In genomic region chr14:68934611-68935302, GRCm38 (mm10) we compare ENCODE assay signal across 8 mouse cellular contexts.
DNase-seq lines count a peak whose midpoint lies in the region; ATAC-seq and TF ChIP-seq lines count a peak whose summit lies in the region.

No protein-coding gene starts in this region.

- peak; percentile 96 for ATAC-seq in kidney, embryonic 14.5 days (ENCODE audit: low FRiP score, low TSS enrichment)
- peak; percentile 76 for ATAC-seq in forebrain, embryonic 14.5 days
- ATAC-seq in kidney, postnatal 0 days (replicated peaks; ENCODE audit: low FRiP score, low read depth) = peak; percentile 46; the same call in 1 of the 2 replicates
- peak; percentile 75; the same call in 1 of the 2 replicates for ATAC-seq in limb, embryonic 15.5 days (ENCODE audit: insufficient number of reproducible peaks, low FRiP score, low TSS enrichment, low read depth)

- no peaks in the 10 kb centered on the region for H3K9me3 ChIP-seq in kidney, embryonic 14.5 days (ENCODE audit: control insufficient read depth, low read length)
- no peaks in the 10 kb centered on the region for H3K9me3 ChIP-seq in forebrain, embryonic 14.5 days (replicated peaks; ENCODE audit: control insufficient read depth, low read length)
- H3K9me3 ChIP-seq in kidney, postnatal 0 days (replicated peaks; ENCODE audit: low read length) = no peaks in the 10 kb centered on the region
- no peaks in the 10 kb centered on the region for H3K9me3 ChIP-seq in limb, embryonic 15.5 days

- WGBS in kidney, embryonic 14.5 days = 5% methylated on average over 12 of the region's 12 CpGs
- WGBS in forebrain, embryonic 14.5 days = 19% methylated on average over 12 of the region's 12 CpGs
- WGBS in kidney, postnatal 0 days = 9% methylated on average over 12 of the region's 12 CpGs
- WGBS in limb, embryonic 15.5 days = 4% methylated on average over 12 of the region's 12 CpGs

- H3K9ac ChIP-seq in kidney, embryonic 14.5 days (ENCODE audit: low read depth, low read length) = no peak overlapping the region
- 0 out of 2 replicates have a peak overlapping the region, but pooled peaks have one; percentile 17 for H3K9ac ChIP-seq in forebrain, embryonic 14.5 days (ENCODE audit: low read length)
- no peak overlapping the region for H3K9ac ChIP-seq in kidney, postnatal 0 days (ENCODE audit: low read depth, low read length)
- H3K9ac ChIP-seq in limb, embryonic 15.5 days = no peak overlapping the region

- no peak overlapping the region for H3K4me3 ChIP-seq in kidney, embryonic 14.5 days (ENCODE audit: low read length)
- no peak overlapping the region for H3K4me3 ChIP-seq in forebrain, embryonic 14.5 days (ENCODE audit: low read depth, low read length)
- no peak overlapping the region for H3K4me3 ChIP-seq in kidney, postnatal 0 days (replicated peaks; ENCODE audit: low read depth, low read length)
- H3K4me3 ChIP-seq in limb, embryonic 15.5 days = no peak overlapping the region

- no peaks in the 10 kb centered on the region for H3K36me3 ChIP-seq in kidney, embryonic 14.5 days (ENCODE audit: control insufficient read depth, insufficient read depth, low read length)
- no peaks in the 10 kb centered on the region for H3K36me3 ChIP-seq in forebrain, embryonic 14.5 days (ENCODE audit: control insufficient read depth, insufficient read depth, low read length)
- H3K36me3 ChIP-seq in kidney, postnatal 0 days (ENCODE audit: insufficient read depth, low read length) = no peaks in the 10 kb centered on the region
- no peaks in the 10 kb centered on the region for H3K36me3 ChIP-seq in limb, embryonic 15.5 days

- no peak for TF ChIP-seq CTCF in kidney, postnatal 0 days (IDR thresholded peaks at IDR 0.05; ENCODE audit: low read depth)

- H3K4me2 ChIP-seq in kidney, embryonic 14.5 days (replicated peaks; ENCODE audit: low read depth, low read length) = peak overlapping the region; percentile 11; the same call in 1 of the 2 replicates
- H3K4me2 ChIP-seq in forebrain, embryonic 14.5 days (ENCODE audit: low read length) = peak overlapping the region; percentile 22; the same call in 1 of the 2 replicates
- H3K4me2 ChIP-seq in kidney, postnatal 0 days (ENCODE audit: low read length) = peak overlapping the region; percentile 43
- peak overlapping the region; percentile 34 for H3K4me2 ChIP-seq in limb, embryonic 15.5 days

- H3K27me3 ChIP-seq in kidney, embryonic 14.5 days (ENCODE audit: control insufficient read depth, insufficient read depth, low read length) = no peaks in the 10 kb centered on the region
- no peaks in the 10 kb centered on the region for H3K27me3 ChIP-seq in forebrain, embryonic 14.5 days (replicated peaks; ENCODE audit: control insufficient read depth, insufficient read depth, low read length)
- no peaks in the 10 kb centered on the region for H3K27me3 ChIP-seq in kidney, postnatal 0 days (ENCODE audit: insufficient read depth, low read length)
- no peaks in the 10 kb centered on the region for H3K27me3 ChIP-seq in limb, embryonic 15.5 days

- H3K4me1 ChIP-seq in kidney, embryonic 14.5 days (ENCODE audit: control insufficient read depth, insufficient read depth, low read length) = peaks cover 15% of the 10 kb centered on the region; the same call in 1 of the 2 replicates
- H3K4me1 ChIP-seq in forebrain, embryonic 14.5 days (ENCODE audit: control insufficient read depth, insufficient read depth, low read length) = peaks cover 16% of the 10 kb centered on the region
- H3K4me1 ChIP-seq in kidney, postnatal 0 days (replicated peaks; ENCODE audit: insufficient read depth, low read length) = 0 out of 2 replicates have a peak, but pooled peaks cover 3% of the 10 kb centered on the region
- peaks cover 17% of the 10 kb centered on the region for H3K4me1 ChIP-seq in limb, embryonic 15.5 days

- no peak for DNase-seq in kidney, adult 8-10 months
- peak; percentile 76 for DNase-seq in forebrain, embryonic 14.5 days (ENCODE audit: low spot score)
- DNase-seq in kidney, postnatal 0 days (ENCODE audit: low spot score) = peak; percentile 80
- peak; percentile 57 to 76 for DNase-seq in right cerebral cortex, postnatal 36 days (ENCODE audit: low spot score in 2 of 2)
- no peak for DNase-seq in cerebellum, adult 9-11 months
- DNase-seq in adrenal gland, adult 8-10 months = no peak

- peak overlapping the region; percentile 49; the same call in 1 of the 2 replicates for H3K27ac ChIP-seq in kidney, embryonic 14.5 days (ENCODE audit: low read depth, low read length)
- peak overlapping the region; percentile 3; the same call in 1 of the 2 replicates for H3K27ac ChIP-seq in forebrain, embryonic 14.5 days (ENCODE audit: low read depth, low read length)
- H3K27ac ChIP-seq in kidney, postnatal 0 days = no peak overlapping the region
- H3K27ac ChIP-seq in limb, embryonic 15.5 days = 0 out of 2 replicates have a peak overlapping the region, but pooled peaks have one; percentile 29

Comparison
In these comparisons a context has a peak if more than half of its experiments do, and no peak if none do; other contexts are left out.
1. DNase-seq: peak in forebrain, embryonic 14.5 days (single experiment), kidney, postnatal 0 days (single experiment) and right cerebral cortex, postnatal 36 days (2 of 2); none in kidney, adult 8-10 months (0 of 2), cerebellum, adult 9-11 months (single experiment) and adrenal gland, adult 8-10 months (single experiment).
2. ATAC-seq: peak in every context shown above with its lines; median percentile 96 in kidney, embryonic 14.5 days; 76 in forebrain, embryonic 14.5 days; 75 in limb, embryonic 15.5 days; 46 in kidney, postnatal 0 days.
3. Peak in every context shown above with its lines, with median percentiles within 50 percentile points of each other: H3K4me2 ChIP-seq.